Mouse (Mus musculus): Measurements from ENCODE around the gene Hdac7.

The Hdac7 gene

DNA sequence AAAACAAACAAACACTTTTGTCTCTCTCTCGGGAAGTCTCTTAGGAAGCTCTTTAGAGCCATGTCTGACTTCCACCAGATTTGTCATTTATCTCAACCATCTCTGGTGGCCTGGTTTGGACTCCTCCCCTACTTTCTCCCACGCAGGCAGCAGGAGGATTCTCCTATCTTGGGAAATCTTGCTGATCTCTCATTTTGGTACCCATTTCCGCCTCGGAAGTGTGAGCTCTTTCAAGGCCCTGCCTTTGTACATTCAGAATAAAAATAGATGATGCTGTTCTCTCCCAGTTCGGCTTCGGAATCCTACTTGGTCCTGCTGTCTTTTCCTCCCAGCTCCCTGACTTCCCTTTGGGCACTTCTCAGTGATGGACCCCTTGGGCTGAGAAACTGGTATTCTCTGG lies 10.2 kb upstream of the Hdac7 start:
- DNase-seq (ENCODE audit: low read depth, low spot score) = peak; percentile 77

DNA sequence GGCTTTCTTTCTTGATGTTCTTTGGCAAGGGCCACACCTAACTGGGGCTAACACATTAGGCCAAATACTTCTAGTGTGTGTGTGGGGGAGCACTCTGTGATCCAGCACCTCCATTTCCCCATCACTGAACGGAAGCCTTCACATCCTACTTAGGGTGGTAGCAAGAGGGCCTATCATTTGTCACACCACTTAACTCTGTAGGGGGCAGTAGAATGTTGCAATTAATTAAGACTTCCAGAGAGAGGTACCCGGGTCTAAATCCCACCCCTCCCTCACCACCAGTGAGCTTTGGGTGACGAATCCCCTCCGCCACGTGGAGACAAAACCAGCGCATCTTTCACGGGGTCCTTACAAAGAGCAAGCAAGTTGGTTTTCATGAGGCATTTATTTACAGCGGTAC lies 9.8 kb upstream of the Hdac7 start:
- no peak for DNase-seq (ENCODE audit: low read depth, low spot score)

DNA sequence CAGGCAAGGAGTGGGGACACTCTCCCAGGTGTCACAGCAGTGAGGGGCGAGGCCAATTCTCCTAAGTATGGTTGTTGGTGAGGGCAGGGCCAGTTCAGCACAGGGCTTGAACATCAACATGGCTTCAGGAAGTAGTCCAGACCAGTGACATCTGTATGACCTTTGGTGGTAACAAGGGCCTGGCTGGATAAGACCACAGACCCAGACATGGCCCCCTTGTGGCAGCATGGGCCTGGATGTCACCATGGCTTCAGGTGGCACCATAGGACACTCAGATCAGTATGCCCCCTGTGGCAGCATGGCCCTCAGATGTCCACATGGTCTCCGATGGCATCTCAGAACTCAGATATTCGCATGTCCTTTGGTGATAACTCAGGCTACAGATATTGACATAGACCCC lies 8.0 kb upstream of the Hdac7 start:
- DNase-seq (ENCODE audit: low read depth, low spot score) = no peak

DNA sequence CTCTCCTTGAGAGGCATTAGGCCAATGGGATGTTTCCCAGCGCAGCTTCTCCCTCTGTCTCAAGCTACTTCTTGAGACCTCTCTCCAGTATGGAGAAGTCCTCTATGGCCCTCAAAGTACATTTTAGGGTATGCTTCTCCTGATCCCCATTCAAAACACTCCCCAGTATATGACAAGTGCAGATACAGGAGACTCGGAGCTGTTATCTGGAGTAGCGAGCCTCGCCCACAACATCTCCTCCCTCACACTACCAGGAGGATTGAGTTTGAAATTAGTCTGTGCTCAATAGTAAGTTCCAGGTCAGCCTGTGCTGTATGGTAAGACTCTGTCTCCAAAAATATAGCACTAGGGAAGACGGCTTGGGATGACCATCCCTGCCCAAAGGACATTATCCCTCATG lies 6.7 kb upstream of the Hdac7 start:
- DNase-seq (ENCODE audit: low read depth, low spot score) = no peak

DNA sequence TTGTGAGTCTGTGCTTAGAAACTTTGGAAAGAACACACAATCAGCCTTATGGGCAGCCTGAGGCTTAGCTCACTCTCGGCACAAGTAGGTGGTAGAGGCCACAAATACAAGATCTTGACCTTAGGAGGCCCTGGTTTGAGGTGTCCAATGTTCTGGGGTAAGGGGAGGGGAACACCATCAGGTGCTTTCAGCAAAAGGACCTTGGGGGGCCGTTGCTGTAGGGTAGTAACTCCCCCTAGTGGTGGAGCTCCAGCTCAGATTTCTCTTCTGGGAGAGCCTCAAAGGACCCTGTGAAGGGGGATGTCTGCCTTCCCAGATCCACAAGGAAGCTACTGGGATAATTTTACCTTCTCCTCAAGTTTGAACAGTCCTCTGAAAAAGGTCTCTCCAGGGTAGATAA lies 6.1 kb upstream of the Hdac7 start:
- peak; percentile 65 for DNase-seq (ENCODE audit: low read depth, low spot score)

DNA sequence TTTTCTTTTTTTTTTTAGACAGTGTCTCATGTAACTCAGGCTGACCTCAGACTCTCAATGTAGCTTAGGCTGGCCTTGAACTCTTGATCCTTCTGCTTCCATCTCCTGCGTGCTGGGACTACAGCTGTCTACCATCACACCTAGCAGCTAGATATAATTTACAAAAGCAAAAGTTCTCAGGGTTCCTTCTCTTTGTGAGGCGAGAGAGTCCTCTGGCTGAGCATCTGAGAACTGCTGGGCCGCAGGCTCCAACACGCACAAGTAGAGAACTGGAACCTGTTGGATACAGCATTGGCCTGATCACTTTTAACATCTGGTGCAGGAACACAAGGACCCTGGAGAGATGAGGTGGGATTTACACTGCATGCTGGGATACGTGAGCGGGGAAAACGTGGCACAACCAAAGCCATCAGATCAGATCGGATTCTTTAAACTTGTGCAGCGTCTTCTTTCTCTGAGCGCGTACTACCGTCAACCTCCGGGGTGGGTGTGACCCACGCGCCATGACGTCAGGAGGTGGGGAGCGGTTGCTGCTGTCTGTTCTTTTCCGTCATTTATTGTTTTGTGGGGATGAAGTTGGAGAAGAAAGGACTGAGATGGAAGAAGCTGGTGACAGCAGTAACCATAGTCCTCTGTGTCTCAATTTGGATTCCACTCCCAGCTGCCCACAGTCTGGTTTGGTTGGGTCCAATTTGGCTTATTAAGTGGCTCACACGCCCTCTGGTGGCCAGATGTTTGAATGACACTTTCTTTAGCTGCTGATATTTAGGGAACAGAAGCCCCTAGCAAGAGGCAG lies 5.0 kb upstream of the Hdac7 start:
- peak; percentile 95 for DNase-seq (ENCODE audit: low read depth, low spot score)

DNA sequence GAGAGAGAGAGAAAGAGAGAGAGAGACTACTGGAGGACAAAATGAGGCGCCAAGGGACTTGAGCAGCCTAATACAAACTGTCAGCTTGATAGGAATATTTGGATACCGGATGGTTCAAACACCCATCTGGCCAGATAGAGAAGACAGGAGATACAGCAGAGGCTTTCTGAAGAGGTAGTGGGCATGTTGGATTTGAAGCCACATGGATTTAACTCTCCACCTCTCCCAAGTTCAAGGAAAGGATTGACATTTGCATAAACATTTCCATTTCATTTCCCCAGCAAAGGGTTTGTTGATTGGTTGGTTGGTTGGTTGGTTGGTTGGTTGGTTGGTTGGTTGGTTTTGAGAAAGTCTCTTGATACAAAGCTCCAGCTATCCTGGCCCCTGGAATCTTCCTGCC lies 3.6 kb upstream of the Hdac7 start:
- DNase-seq (ENCODE audit: low read depth, low spot score) = no peak

DNA sequence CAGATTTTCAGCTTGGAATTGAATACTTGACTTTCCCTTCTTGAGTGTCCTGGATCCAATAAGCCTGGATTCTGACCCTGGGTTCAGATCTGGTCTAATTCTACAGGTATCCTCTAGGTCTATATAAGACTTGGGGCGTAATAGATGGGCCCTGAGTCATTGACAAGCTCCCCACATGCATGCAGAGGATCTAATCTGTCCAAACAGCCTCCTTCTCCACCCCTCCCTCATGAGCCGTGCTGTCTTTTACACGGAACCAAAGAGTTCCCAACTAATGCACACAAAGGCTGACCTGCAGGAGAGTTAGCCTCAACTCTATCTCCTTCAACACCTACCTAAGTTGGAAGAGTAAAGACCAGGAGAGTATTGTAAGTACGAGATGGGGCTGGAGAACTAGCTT lies 3.0 kb upstream of the Hdac7 start:
- no peak for DNase-seq (ENCODE audit: low read depth, low spot score)

DNA sequence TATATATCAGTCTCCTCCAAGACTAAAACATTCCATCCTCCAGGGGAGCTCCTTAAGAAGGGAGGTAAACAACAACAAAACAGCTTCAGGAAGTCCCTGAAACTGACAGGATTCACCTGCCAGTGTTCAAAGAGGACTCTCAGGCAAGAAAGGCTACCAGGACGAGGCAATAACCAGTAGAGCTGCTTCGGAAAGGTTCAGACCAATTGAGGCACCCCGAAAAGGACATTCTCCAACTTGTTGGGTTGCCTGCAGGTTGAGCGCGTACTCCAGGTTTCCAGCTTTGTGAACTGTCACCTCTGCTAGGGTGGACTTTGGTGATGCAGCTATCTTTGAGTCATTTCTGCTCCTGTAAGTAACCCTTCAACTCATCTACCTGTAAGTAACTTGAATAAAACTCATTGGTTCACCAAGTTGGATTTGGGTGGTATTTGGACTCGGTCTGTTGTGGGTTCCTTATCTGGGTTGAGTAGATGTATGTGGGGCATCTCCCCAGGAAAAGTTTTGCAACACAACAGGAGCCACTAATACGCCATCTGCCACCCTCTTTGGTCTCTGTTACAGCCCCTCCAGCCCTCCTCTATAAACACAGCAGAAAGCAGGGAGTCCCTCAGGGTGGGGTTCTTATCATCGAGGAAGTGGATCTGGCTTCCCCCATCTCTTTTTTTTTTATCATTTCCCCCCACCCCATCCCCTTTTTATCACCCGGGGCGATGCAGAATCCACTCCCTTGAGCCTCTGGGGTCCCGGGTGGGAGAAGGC lies 2.0 kb upstream of the Hdac7 start:
- no peak for DNase-seq (ENCODE audit: low read depth, low spot score)

DNA sequence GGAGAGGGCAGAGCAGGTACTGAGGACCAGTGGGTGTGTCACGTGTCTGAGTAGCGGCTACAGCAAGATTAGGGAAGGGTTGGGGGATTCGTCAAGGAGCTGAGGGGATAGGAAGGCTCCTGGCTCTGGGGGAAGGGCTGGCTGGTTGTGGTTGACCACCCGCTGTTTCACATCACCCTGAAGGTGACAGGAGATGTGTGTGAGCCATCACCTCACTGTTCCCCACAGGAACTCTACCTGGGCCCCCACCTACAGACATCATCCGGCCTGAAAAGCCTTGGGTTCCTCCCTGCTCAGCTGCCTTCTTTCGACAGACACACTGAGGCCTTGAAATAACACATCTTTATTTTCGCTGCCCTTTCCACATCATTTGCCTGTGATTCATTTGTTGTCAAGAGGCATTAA lies 1.1 kb downstream of the Hdac7 start:
- no peak for DNase-seq (ENCODE audit: low read depth, low spot score)

DNA sequence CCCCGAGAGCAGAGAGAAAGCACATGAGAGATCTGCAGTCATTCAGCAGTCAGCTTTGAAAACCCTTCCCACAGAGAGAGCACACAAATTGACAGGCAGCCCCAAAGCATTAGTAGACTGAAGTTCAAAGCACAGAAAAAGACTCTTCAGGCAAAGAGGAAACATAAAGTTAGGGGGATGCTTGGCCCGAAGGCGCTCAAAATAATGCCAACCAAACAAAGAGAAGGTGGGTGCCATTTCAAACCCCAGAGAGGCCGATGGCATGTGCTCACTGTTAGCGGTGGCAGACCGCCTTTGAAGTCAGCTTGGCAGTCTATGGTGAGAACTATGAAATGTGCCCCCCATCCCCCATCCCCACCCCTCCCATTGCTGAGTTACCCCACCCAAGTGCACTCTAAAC lies 2.2 kb downstream of the Hdac7 start:
- DNase-seq (ENCODE audit: low read depth, low spot score) = no peak

DNA sequence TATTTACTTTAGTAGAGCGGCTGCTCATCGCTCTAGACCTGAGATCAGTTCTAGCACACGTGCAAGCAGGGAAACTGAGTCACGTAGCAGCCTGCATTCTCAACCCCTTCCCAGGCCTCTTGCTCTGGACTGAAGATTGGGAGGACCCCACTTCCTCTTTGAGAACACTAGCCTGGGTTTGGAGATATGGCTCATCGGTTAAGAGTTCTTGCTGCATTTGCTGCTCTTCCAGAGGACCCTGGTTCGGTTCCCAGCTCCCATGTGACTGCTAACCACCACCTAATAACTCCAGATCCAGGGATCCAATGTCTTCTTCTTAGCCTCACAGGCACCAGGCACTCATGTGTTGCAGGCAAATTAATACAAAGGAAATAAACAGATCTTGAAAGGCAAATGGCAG lies 2.9 kb downstream of the Hdac7 start:
- DNase-seq (ENCODE audit: low read depth, low spot score) = no peak

DNA sequence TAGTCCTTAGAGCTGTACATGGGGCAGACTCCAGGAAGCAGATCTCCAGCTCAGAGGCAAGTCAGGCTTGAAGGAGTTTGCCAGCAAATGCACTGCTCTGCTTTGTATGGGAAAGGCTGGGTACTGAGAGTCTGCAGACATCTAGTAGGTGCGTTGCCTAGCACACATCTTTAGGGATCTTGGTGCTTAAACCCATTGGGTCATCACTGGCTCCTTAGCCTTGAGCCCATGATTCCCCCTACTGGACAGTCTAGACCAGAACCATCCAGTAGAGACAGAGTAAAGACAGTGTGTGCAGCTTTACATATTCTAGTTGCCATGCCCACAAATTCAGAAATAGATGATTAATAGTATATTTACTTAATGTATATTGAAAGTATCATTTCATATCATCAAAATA lies 3.5 kb downstream of the Hdac7 start:
- peak; percentile 48 for DNase-seq (ENCODE audit: low read depth, low spot score)

DNA sequence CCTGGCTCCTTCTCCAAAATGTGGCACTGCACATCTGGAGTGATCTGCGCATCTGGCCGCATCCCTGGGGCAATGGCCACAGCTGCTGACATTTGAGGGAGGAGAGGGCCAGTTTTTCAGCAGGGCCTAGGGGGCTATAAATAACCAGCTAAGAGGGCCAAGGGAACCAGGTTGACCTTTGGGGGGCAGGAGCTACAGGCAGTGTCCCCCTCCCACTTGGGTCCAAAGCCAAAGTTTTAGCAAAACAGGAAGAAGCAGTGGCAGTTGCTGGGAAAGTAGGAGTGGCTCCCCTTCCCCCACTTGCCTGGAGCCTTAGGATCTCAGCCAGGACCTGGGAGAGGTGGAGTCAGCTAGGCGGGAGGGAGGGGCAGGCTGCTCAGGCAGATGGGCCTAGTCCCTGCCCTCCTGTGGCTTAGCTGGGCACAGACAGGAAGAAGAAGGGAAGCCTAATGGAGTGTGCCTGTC lies 4.3 kb downstream of the Hdac7 start:
- peak; percentile 13 for DNase-seq (ENCODE audit: low read depth, low spot score)

DNA sequence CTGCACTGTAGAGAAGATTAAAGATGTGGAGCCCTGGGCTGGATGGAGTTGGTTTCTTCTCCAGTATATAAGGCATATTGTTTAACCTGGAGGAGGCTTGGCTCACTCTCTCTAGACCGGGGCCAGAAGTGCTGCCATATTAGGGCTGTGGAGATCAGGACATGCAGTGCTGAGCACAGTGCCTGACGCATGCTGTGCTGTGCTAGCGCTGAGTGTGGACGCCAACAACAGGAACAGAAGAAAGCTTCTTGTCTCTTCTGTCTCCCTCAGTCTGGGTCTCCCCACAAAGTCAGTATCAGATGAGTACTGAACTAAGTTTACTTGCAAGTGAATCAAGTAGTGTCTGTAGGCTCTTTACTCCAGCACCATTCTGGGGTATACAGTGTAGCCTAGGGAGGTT lies 4.8 kb downstream of the Hdac7 start:
- no peak for DNase-seq (ENCODE audit: low read depth, low spot score)

DNA sequence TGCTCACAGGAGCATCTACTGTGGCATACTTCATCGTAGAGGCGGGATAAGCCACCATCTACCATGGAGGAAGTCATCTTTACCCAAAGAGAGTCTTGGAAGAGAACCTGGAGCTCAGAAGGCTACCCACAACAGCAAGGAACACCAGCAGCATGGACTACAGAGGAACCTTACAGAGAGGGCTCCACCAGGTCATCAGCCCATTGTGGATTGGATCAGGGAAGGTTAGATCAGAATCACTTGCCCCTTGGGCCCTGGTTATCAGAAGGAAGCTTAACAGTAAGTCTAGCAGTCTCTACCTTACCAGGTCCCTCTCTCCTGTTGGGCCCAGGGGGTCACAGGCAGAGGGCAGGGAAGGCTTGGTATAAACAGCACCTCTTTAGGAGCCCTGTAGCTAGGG lies 5.3 kb downstream of the Hdac7 start:
- DNase-seq (ENCODE audit: low read depth, low spot score) = no peak

DNA sequence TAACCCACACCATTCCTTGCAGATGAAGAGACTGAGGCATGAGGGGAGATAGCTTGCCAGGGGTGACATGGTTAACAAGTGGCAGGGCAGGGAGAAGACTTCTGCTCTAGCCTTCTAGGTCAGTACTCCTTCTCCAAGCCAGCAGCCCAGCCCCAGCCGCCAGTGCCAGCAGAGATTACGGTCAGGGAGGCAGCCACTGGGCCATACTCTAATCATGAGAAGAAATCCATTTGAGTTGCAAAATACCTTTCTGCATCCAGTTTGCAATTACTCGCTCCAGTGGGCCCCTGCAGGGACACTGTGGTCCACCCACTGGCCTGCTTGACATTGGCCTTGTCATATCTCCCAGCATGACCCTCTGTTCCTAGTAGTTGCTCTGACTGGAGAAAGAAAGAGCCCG lies 5.9 kb downstream of the Hdac7 start:
- DNase-seq (ENCODE audit: low read depth, low spot score) = no peak

DNA sequence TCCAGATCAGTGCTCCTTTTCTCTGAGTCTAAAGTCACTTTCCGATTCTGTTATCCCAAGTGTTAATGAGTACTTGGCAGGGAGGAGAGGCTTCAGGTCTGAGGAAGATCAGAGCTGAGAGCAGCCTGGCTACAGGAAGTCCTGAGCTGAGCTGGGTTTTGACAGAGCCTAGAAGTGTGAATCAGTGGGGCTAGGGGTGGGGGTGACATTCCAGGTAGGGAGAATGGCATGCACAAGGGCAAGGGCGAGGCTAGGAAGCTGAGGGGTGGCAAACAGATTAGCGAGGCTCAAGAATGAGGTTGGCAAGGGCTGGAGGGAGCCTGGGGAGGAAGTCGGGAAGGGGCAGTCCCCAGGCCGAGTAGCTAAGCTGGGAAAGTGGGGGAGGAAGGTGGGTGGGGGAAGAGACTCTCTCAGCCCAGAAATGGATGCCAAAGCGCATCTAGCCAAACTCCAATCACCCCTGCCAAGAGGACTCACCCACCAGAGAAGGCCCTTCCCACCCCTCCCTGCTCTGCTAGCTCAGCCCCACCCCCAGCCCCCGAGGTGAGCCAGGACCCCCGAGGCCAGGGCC lies 6.7 kb downstream of the Hdac7 start:
- no peak for DNase-seq (ENCODE audit: low read depth, low spot score)

DNA sequence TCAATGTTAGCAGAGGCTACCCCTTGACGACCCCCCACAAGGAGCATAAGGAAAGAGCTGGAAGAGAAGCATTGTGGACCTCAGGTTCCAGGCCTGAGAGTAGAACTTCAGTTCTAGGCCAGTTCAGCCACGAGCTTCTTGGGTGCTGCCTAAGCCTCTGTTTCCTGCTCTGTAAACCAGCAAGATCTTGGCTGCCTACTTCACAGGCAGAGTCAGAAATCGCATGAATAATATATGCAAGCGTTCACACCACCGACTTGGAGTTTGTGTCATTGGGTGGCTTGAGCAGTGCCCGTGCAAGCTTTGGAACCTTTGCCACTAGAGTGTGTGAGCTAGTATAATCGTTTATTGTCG lies 7.4 kb downstream of the Hdac7 start:
- no peak for DNase-seq (ENCODE audit: low read depth, low spot score)

DNA sequence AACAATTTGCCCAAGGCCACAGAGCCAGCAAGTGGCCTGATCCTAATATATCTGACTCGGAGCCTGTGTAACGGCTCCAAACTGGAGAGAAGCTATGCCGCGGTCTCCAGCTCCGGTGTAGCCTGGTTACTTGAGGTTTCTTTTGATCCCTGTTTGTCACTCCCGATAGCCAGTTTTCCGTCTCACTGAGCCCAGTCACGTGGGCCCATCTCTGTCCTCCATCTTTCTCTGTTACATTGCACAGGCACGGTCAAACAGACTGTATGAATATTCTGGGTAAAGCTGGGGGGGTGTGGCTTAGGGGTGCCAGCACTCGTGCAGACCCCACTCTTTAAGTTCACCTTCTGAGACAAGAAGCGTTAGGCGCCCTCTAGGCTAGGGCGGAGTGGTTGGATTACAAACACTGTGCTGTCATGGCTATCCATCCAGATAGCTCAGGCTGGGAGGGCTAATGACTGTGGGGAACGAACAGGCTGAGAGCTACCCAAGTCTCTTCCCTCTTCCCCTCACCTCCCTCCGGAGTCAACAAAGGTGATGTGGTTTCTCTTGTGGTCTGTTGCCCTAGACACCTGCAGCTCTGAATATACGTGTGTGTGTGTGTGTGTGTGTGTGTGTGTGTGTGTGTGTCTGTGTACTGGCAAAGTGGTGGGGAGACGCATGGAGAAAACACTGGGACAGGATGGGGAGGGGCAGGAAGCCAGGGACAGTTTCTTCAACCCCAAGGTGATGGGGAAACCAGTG lies 8.0 kb downstream of the Hdac7 start:
- no peak for DNase-seq (ENCODE audit: low read depth, low spot score)

DNA sequence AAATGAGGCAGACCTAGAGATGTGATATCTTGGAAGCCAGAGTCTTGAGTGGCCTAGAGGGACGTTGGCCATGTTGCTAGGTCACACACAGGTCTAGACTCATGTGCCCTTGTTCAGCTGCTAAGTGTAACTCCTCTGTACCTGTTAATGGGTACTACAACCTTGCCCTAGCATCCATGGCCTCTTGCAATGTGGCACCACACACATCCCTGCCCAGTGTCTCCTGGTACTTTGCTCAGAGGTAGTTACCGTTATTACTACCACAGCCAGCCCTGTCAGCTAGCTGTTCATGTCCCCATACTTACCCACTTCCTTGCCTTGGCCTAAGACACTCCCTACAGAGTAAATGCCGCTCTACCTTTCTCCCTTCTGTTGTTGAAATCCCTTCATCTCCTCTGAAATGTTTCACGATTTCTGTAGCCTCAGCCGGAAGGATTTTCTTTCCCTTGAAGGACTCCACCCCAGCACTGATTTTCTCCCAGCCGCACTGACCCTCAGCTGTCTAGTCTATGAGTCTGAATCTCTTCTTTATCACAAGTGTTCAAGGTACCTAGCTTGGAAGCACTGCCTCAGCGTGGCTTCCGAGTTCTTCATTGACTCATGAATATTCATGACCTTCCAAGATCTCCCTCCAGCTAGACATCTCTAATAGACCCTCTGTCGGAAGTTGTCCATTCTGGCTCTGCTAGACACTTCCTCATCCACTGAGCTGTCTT lies 11.4 kb downstream of the Hdac7 start:
- no peak for DNase-seq (ENCODE audit: low read depth, low spot score)
